Mouse (Mus musculus) gastrocnemius, adult 8-10 months (tissue): ENCODE measurements around the gene Vmn2r46. TPM values are rescaled to one million over a fixed set of nuclear protein-coding genes. Genes with fewer than 3 reads are reported as not detected.
"Not testable (repeated sequence)": the region's sequence is repeated elsewhere in the genome, so short reads cannot be mapped to it uniquely, and the experiment has no call there.

ENCODE experiments used
- DNase-seq, 2 experiments: peaks; one replicate each; pipeline ENCODE4 v3.0.0; 2022; ENCODE audit warnings: low spot score in 2 of 2
- total RNA-seq, 4 experiments: library from RNA; stranded (reverse); gene quantifications; 2 replicates each; pipeline ENCODE4 v1.2.4; 2022

Gene Vmn2r46
- total RNA-seq, result not detected

GRCm38 (mm10) chr7:9770471-9770870 is at the start of gene Vmn2r46:
TSS of gene Vmn2r46 (minus strand) at chr7:9770571.
- not testable (repeated sequence) for DNase-seq

Other genes starting within 250 kb of the Vmn2r46 start
- not detected for gene Vmn2r47, start 70.8 kb upstream of the Vmn2r46 start, total RNA-seq
- not detected for gene Vmn2r48, start 183.0 kb upstream of the Vmn2r46 start, total RNA-seq
- not detected for gene Vmn2r49, start 221.7 kb upstream of the Vmn2r46 start, total RNA-seq